Mouse (Mus musculus) heart, adult 18-20 months (tissue): Measurements from ENCODE around the gene Axin2. TPM values are rescaled to one million over a fixed set of nuclear protein-coding genes. Genes with fewer than 3 reads are reported as not detected.

Experiments
- DNase-seq, 2 experiments: peaks; one replicate each; pipeline ENCODE4 v3.0.0; 2021 to 2022; ENCODE audit warnings: mixed read lengths in 1 of 2
- total RNA-seq, 2 experiments: library from RNA; stranded (reverse); gene quantifications; 2 replicates each; pipeline ENCODE4 v1.2.3; 2021

Axin2 gene
- total RNA-seq, 2 experiments from 2014 or later: 3.5 to 4.7 TPM

DNA sequence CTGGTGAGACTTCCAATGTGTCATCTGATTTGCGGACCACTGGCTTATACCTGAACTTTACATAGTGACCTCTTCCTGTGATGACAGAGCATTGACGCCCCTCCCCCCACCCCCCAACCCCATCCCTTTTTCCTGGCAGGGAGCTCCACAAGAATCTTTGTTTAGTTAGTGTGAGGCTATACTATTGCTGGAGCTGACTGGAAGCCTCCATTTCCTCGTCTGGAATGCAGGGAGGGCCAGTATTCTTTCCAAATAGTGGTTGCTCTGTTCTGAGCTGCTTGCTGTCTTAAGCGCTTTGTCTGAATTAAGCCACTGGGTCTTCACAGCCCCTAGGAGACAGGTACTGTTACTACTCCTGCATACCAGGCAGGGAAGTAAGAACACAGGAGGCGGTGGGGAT is 53.7 kb downstream of the Axin2 start:
- no peak for DNase-seq

DNA sequence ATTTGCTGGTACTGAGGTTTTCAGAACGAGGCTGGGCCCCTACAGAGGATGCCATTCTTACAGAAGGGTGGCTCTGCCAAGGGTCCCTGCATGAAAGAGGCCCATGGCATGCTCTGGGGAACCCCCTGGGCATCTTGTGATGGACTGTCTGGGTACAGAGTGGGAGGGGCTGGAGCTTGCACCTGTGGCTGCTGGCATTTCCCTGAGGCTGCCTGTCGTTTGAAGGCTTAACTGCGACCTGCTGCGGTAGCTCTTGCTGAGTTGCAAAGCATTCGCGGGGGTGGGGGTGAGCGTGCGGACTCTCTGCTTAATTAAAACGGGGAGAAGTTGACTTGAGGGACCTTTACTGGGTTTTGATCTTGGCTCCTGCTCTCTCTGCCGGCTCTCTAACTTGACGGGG is 55.4 kb downstream of the Axin2 start:
- DNase-seq: no peak

DNA sequence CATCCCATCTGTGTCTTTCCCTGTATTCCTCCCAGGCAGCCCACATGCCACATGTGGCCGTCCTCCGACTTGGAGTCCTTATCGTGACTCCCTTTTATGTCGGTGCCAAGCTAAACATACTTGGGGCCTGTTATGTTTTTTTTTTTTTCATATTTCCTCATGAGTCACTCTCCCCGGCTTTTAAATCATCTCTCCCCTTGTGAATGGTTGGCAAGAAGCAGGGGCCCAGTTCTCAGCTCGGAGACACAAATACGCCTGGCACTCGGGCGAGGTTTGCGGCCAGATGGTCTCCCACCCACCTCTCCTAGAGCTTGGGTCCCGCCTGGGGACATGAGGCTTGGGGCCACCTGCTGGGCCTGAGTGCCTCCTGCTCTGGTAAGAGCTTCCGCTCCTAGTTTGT is 60.4 kb downstream of the Axin2 start:
- DNase-seq: peak; percentile 49 to 73

DNA sequence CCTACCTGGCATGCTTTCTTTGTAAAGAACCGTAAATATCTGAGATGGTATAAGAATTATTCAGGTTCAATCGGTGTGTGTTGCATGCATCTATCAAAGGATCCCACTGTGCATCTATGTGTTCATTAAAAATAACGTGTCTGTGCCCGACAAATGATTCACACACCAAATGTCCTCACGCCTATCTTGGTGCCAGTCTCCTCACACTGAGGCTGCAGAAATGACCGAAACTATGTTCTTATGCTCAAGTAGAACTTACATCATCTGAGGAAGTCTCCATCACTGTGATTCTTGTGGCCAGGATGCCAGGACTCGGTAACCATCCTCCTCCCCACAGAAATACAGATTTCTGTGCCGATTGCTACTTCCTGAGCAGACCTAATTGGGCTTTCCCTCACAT is 60.9 kb downstream of the Axin2 start:
- DNase-seq: no peak

DNA sequence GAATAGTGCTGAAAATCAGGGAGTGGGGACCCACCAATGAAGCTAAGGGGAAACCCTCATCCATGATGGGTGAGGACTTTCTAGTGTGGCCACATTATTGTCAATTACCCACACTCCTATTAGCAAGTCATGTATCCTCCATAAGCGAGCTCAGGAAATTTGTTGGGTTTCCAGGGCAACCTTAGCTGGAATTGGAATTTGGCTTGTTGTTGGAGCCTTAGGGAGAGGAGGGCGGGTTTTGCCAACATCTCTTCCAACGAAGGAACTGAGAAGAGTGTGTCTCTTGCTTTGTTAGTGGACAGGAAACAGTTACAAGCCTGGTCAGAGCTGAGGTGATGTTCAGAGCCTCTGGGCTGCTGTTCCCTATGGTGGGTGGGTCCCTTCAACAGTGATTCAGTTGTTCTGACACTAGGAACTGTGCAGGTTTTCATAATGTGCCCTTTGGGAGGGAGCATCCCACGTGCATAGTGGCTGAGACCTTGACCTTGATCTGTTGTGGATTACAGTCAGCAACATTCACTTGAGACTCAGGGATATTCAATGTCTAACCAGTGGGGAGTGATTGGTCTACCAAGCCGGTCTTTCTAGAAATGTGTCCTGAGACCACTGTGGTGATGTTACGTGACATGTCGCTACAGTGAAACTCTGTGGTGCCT is 63.4 kb downstream of the Axin2 start:
- no peak for DNase-seq

DNA sequence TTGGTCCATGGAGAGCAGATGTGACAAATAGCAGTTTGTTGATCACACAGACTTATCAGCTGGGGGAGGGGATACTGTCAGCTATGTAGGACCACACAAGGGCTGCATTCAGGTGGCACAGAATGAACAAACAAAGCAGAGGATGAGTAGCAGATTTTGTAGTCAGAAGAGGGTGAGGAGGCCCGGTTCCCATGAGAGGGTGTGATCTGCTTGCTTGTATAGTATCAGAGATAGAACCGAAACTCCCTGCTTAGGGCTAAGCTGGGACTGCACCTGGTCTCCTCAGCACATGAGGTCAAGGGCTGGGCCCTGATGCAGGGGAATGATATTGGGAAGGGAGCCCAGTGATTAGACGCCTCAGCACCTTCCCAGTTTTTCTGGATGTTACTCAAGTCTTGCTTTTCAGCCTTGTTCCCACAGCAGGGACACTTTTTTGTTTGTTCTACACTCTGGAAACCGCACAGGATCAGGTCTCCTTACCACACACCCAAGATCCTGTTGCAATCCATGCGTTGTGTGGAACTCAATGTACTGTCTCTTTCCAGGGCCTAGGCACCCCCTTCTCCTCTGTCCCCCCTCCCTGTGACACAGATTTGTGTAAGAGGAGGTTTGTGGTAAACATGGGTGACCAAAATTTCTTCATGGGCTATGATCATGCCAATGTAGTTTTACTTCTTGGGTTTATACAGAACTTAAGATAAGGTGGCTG is 64.7 kb downstream of the Axin2 start:
- no peak for DNase-seq

DNA sequence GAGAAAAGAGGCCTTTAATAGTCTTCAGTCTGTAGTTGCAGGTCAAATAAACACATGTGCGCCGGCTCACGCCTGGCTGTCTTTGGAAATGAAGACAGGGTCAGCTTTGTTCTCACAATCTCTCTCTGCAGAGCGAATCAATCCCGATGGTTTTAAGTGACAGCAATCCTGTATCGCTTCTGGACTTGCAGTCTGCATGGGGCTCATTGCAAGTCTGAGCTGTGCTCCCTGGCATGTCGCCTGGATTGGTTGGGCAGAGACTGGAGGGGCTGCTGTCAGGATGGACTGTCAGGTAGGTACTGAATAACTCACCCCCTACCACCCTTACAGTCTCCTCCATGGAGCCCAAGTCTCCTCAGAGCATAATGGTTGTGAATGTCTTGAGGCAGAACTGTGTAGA is 65.7 kb downstream of the Axin2 start:
- no peak for DNase-seq

DNA sequence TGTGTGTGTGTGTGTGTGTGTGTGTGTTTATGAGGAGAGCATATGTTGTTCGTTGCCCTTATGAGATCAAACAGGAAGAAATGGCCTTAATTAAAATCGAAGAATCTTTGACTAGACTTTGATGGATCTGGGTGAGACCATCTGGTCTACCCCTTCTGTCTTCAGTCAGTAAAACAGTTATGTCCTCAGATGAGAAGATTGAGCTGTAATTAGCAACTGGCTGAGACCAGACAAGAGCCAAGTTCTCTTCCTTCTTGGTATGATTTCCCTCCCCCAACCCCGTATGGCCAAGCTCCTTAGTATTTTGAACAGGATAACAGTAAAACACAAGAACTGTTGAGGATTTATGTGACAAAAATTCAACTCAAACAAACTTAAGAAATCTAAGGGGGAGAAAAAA is 67.1 kb downstream of the Axin2 start:
- no peak for DNase-seq

DNA sequence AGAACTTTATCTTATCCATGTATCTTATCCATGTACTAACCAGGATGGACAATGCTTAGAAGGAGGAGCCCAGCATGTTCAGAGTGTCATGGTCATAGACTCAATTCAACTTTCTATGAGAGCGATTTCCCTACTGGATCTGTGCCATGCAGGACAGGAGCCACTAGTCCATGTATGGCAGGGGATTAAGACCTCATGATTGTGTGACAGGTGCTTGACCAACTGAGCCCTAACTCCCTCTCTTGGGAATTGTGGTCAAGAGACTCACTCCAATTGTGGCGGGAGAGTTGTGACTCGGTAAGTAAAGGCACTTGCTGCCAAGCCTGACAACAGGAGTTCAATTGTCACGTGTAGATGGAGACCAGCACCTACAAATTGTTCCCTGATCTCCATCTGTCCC is 67.6 kb downstream of the Axin2 start:
- DNase-seq: no peak

DNA sequence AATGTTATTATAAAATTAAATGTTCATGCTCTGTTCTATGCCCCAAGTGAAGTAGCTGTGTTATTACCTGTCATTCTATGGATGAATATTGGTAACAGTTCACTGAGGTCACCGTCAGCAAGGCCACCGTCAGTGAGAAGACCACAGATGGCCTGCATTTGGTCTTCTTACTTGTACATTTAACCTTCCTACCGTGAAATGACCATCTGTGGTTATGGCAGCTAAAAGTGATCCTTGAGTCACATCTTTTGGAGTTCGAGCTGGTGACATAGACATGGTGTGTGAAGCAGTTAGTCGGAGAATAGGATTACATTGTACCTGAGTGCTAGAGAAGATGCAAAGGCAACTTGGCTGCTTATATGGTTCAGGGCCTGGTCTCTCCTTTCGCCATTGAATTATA is 68.1 kb downstream of the Axin2 start:
- no peak for DNase-seq

DNA sequence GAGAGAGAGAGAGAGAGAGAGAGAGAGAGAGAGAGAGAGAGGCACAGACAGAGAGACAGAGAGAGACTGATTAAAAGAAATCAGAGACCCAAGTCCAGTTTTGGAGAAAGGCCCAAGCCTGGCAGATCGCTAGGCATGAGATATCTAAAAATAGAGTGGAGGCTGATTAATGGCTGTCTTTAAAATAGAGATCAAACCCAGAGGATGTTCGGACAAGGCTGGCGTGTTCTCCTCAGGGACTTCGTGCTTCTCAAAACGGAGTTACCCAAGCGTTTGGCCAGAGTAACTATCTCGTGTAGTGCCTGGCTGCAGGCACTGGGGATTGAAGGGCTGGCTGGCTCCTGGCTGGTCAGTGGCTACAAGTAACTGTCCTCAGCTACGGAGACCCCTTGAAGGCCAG is 69.8 kb downstream of the Axin2 start:
- peak; percentile 59 to 60 for DNase-seq

DNA sequence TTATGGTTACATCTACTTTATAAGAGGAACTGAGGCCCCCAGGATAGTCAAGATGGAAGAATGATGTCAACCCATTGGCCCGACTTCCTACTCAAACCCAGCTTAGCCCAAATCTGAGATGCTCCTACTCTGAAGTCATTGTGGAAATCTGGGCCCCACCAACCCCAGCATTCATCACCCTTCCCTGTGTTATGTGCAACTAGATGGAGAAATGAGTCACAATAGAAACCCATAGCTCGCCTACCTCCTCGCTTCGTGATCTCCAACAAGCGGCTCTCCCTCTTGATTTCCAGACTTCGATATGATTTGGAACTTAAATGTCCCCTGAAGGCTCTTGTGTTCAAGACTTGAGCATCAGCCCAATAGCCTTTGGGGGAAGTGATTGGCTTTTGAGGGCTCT is 73.3 kb downstream of the Axin2 start:
- DNase-seq: no peak

DNA sequence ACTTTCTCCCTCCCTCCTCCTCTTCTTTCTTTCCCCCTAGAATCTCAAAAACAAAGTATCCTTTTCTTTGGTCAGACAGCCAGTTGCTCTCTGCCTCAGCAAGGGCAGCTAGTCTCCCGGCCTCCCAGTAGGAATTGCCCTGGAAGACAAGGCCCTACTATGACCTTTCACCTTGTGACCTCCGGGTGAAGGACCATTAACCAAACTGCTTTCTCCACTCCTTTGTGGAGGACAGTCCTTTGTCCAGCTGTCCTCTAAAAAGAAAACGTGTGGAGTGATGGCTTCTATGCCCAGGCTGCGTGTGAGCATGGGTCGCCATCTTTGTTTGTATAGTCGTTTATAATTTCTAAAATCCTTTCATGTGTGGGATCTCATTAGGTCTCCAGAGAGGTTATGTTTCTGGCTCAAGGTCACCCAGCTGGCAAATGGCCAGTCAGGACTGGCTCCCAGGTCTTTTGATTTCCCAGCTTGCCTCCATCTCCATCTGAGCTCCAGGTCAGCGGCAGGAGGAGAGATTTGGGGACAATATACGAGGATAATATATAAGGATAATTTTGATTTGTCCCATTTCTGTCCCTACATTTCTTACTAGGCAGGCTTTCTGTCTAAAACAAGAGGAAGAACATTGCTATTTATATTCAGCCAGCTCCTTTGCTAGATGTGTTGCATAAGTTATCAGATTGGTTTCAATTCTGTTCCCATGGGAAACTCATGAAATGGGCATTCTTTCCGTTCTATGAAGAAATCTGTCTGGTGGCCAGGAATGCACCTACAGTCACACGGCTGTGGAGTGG is 75.2 kb downstream of the Axin2 start:
- DNase-seq: peak in 1 of 2 experiments; percentile 7

DNA sequence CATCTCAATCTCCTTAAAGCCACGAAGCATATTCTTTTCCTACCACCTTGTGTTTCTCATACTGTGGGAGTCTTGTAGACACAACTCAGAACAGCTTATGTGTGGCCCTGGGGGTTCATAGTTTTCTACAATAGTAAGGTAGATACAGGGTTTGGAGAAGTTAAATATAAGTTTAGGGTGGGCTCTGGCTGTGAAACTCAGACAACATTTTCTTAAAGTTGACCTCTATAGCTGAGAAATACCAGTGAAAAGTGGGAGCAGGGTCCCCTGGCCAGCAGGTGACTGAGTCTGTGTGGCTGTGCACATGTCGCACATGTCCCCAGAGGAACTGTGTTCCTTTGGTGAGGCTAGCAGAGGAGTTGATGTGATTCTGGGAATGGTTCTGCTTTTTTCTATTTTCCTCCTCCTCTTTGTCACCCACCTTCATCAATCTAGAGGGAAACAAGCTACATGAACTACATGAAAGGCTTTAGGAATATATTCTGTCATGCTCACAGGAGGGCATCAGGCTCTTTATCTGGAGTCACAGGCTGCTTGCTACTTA is 75.9 kb downstream of the Axin2 start:
- DNase-seq: no peak

DNA sequence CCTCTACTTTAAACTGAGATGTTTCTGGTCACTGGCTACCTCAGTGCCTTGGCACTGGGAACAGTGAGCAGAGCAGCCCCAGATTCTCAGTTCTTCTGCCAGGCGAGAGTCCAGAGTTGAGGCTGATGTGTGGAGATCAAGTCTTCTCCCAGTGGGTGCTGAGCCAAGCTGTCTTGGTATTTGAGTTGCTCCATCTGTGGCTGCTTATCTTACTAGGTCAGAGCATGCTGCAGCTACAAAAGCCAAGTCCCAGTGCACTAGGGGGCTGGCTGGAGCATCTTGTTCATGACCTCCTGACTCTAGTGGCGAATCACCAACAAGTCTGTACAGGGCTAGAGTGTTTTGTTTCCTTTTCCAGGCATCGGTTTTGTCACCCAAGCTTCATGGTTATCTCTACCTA is 77.7 kb downstream of the Axin2 start:
- DNase-seq: peak; percentile 79 to 89

Other genes starting within 250 kb of the Axin2 start
- not detected for gene E030025P04Rik, start 224.0 kb downstream of the Axin2 start, total RNA-seq